Mouse (Mus musculus): ENCODE results near the gene Brsk2.
"Not testable (repeated sequence)": the region's sequence is repeated elsewhere in the genome, so short reads cannot be mapped to it uniquely, and the experiment has no call there.

The Brsk2 gene

DNA sequence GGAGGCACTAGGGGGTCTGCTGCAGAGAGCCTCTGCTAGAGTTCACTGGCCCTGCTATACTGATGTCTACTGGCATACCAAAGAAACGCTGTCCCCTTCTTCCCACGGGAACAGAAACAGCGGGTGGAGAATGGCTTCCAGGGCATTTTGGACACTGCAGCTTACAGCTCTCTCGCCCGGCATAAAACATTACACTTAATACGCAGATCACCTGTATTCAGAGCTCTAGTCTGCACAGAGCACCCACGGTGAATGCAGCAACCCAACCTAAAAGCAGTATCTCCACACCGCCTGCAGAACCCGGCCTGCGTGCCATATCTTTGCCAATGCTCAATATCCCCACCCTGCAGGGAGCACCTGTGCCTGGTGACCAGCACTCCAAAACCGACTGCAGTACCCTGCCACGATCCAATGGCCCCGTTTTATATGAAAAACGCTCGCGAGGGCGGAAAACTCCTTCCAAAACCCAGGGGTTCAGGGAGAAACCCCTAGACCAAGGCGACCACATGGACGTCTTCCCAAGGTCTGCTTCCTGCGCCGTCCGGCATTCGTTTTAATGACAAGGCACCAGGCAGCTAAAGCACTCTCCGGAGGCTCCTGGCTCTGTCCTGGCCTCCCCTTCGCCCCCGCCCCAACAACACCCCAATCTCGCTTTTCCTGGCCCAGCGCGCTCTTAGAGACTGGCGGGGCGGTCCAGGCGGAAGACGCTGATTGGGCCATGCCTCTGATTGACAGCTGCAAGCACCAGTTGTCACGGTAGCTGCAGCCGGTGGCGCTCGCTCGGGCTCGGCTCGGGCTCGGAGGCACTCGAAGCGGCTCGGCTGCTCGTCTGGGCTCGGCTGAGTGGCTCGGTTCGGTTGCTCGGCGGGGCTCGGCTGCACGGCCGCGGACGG, at the start of gene Brsk2:
Gene Brsk2, plus strand, starts transcription at position 846 of the 893 bp plus-strand sequence.
- peak; percentile 57 for DNase-seq (ENCODE audit: low spot score)

- peak; percentile 34 for DNase-seq (ENCODE audit: low spot score)
Observed at GRCm38 (mm10) chr7:141901825-141902224, 47.7 kb upstream of the Brsk2 start.

DNA sequence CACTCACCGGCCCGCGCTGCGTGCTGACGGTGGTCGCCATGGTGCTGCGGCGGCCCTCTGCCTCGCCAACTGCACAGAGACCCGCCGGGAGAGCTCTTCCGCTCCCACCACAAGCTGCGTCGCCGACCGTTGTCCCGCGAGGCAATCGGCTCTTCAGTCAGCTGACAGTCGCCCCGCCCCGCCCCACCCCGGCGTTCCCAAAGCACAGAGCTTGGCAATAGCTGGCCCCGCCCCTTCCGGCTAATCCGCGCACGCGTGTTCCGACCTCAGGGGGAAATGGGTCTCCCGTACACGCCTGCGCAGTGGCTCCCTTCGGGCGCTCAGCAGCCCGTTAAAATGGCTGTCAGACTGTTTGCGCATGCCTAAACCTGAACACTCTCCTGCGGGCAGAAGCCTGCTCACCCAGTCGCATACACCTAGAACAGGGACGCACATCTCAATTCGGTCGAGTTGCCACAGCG, 47.3 kb upstream of the Brsk2 start:
- peak; percentile 100 for DNase-seq (ENCODE audit: low spot score)

GRCm38 (mm10) chr7:141902791-141903190, 46.8 kb upstream of the Brsk2 start:
- DNase-seq (ENCODE audit: low spot score), result no peak

- no peak for DNase-seq (ENCODE audit: low spot score)
Observed at GRCm38 (mm10) chr7:141908591-141908990, 41.0 kb upstream of the Brsk2 start.

- DNase-seq (ENCODE audit: low spot score), result no peak
Observed at GRCm38 (mm10) chr7:141911305-141911704, 38.2 kb upstream of the Brsk2 start.

DNA sequence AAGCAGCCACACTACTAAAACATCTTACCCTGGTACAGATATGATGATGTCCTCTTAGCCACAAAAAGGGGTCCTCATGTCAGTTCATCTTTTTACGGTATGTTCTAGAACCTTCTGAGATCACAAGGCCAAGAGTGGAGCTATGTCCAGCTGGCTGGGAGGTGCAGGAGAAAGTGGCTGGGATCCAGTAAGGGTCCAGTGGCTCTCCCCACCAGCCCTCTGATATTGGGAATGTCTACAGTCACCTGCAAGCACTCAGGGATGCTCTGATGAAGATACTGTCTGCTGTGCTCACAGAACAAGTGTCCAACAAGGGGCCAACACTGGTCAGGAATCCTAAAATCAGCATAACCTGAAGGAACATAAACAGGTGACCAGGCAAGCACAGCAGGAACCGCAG, 31.1 kb upstream of the Brsk2 start, which contains the start of gene Tollip:
Gene Tollip, minus strand, starts transcription at position 101 of the 400 bp plus-strand sequence.
- DNase-seq (ENCODE audit: low spot score), result no peak

DNA sequence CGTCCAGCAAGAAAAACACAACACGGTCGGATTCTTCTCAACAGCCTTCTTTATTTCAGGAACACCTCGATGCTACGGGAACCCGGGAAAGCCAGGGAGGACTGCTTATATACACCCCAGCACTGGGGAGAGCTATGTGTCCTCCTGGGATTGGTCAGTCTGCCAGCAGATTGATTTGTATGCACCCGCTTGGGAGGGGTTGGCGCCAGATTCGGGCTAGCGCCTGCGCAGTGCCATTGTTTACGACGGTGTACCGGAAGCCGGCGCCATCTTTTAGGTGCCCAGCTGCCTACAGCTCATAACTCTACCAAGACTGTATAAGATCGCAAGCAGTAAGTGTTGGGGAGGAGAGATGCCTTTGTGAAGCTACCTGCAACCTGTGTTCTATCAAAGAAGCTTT, 25.4 kb upstream of the Brsk2 start:
- DNase-seq (ENCODE audit: low spot score), result not testable (repeated sequence)

- DNase-seq (ENCODE audit: low spot score), result peak; percentile 58
Observed at GRCm38 (mm10) chr7:141924917-141925316, 24.6 kb upstream of the Brsk2 start.

DNA sequence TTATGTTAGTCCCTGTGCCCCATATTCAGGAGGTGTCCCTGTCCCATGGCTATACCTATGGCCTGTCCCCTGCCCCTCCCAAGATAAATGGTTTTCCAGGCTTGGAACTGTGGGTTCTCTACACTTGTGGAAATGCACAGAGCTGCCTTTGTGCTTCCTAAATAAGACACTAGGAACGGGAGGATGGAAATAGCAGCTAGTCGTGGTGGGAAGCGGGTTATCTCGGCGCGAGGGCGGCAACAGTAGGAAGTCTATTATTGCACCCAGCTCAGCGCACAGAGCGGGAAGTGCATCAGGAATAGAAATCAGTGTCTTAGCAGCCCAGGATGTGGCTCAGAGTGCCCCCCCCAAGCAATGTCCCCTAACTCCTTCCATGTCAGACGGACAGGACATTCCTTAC, 20.9 kb upstream of the Brsk2 start:
- no peak for DNase-seq (ENCODE audit: low spot score)

- no peak for DNase-seq (ENCODE audit: low spot score)
Observed at GRCm38 (mm10) chr7:141934128-141934898, 15.2 kb upstream of the Brsk2 start.

- DNase-seq (ENCODE audit: low spot score), result no peak
Observed at GRCm38 (mm10) chr7:141934951-141935350, 14.6 kb upstream of the Brsk2 start.

DNA sequence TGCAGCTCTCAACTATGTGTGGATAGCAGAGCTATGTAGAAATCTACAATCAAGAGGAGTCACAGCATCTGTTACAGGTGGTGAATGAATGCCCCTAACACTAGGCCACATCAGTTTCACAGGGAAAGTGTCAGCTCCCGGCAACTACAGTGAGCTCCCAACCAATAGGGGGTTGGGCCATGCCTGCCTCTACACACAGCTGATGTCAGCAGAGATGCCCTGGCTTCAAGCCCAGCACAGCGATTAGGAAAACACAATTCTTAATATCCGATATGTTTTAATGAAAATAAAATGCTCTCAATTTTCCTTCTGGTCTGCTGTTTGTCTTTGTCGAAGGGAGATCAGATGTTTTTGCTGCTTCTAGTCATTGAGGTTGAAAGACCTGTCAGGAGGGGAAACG, 6.1 kb upstream of the Brsk2 start:
- DNase-seq (ENCODE audit: low spot score), result no peak

- DNase-seq (ENCODE audit: low spot score), result no peak
Observed at GRCm38 (mm10) chr7:141945927-141946326, 3.6 kb upstream of the Brsk2 start.

DNA sequence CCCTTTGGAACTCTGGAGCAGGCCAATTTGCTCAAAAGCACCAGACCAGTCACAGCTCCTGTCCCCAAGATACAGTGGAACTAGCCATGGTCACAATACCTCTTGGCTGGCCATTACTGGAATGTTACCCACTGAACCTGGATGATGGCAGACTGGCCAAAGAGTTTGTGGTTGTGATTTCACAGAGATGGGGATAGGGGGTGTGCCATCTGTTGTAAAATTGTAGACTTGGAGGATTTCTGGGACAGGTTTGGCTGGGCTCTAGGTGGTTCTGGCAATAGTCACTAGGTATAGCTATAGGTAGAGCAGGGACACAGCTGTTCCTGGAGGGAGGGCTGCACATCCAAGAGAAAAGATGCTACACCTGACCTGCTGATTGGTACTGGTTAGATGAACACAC, 2.0 kb upstream of the Brsk2 start:
- no peak for DNase-seq (ENCODE audit: low spot score)

DNA sequence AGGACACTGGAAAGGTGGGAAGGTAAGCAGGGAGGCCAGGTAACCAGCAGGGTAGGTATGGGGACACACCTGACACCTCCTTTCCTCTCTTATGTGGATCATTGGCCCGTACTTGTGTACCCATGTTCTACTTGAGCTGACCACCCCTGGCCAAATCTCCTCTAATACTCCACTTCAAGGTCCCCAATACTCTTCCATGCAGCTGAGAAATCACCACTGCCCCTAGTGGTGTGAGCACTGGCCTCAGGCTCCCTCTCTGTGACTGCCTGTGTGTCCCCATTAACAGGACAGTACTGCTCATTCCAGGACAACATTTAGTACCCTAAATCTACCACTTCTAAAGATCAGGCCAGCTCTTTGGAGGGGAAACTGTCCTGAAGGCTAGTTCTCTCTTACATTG, 1.5 kb upstream of the Brsk2 start:
- DNase-seq (ENCODE audit: low spot score), result no peak

GRCm38 (mm10) chr7:141949799-141950103, 200 bp downstream of the Brsk2 start:
- no peak for DNase-seq (ENCODE audit: low spot score)

- DNase-seq (ENCODE audit: low spot score), result no peak
Observed at GRCm38 (mm10) chr7:141950104-141951013, 808 bp downstream of the Brsk2 start.

DNA sequence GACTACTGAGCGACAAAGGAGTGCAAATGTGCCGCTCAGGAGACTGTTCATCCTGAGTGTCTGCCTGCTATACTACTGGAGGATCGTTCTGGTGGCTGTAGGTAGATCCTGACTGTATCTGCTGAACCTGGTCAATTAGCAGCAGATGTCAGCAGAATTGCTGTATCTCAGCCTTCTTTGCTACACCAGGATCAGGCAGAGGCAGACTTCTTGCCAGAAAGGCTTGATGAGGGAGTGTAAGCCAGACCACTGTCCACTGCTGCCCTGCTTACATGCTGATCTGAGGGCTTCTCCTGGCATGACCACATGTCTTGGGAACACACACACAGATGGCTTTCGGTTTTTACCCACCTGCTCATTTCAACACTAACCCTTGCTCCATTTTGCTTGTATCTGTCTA, 2.3 kb downstream of the Brsk2 start:
- no peak for DNase-seq (ENCODE audit: low spot score)

GRCm38 (mm10) chr7:141952920-141953319, 3.4 kb downstream of the Brsk2 start:
- DNase-seq (ENCODE audit: low spot score), result no peak

GRCm38 (mm10) chr7:141953616-141954015, 4.1 kb downstream of the Brsk2 start:
- no peak for DNase-seq (ENCODE audit: low spot score)

DNA sequence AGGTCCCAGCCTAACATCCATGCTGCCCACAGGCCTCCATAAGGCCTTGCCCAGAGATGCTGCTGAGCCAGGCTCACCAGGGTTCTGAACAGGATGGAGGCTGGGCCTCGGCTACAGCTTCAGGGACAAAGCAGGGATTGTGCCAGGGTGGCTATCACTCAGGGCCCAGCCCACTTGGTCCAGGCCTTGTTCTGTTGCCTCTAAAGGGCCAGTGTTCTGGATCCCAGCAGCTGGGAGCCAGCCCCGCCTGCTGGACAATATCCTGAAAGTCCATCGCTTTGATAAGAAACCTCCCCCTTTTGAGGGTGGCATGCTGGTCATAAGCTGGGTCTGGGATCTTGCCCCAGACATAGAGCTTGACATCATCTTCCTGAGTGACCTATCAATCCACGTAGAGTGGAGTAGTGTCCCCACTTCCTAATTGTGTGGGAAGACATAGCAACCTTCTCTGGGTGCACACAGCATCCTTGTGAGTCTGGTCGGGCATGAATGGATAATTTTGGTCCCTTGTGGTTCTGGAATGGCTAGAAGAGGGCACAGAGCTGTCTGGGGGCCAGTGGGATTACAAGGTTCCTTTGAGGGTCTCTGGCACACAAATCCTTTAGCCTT, 6.1 kb downstream of the Brsk2 start:
- no peak for DNase-seq (ENCODE audit: low spot score)
